Mouse (Mus musculus) testis, adult 2 months (tissue): ENCODE measurements at regions not wholly inside any gene's neighbourhood (a gene's known extent, or its start where the extent isn't known, plus 50 kb on each side); places are given as distances from the start of the nearest gene placed in this dataset.
A peak's percentile ranks its signal among the peaks of the same experiment; 100 is the strongest.

Source experiments
- H3K27ac ChIP-seq: fragments of 200-500 bp; 2 replicates; pipeline ENCODE4 v1.5.1; 2012; ENCODE audit warnings: low read depth, low read length; ENCODE audit not compliant: control insufficient read depth, insufficient read depth
- H3K27me3 ChIP-seq: fragments of 200-500 bp; 2 replicates; pipeline ENCODE4 v1.6.1; 2012; ENCODE audit warnings: mild to moderate bottlenecking, low read length, moderate library complexity; ENCODE audit not compliant: control insufficient read depth, insufficient read depth
- H3K36me3 ChIP-seq: fragments of 200-500 bp; 2 replicates; pipeline ENCODE4 v1.6.1; 2012; ENCODE audit warnings: mild to moderate bottlenecking, low read length; ENCODE audit not compliant: control insufficient read depth, insufficient read depth
- H3K4me1 ChIP-seq: fragments of 200-500 bp; 2 replicates; pipeline ENCODE4 v1.6.1; 2012; ENCODE audit warnings: low read length; ENCODE audit not compliant: control insufficient read depth, insufficient read depth
- H3K4me3 ChIP-seq: fragments of 200-500 bp; 2 replicates; pipeline ENCODE4 v1.5.1; 2012; ENCODE audit warnings: low read depth, mild to moderate bottlenecking, low read length, moderate library complexity, mixed read lengths; ENCODE audit not compliant: control insufficient read depth
- CTCF ChIP-seq: fragments of 200-500 bp; IDR thresholded peaks from 2 replicates; pipeline ENCODE4 v1.5.1; 2012; ENCODE audit warnings: low read depth, mild to moderate bottlenecking, inconsistent platforms, low read length, moderate library complexity; ENCODE audit not compliant: control insufficient read depth, insufficient read depth, insufficient replicate concordance
- POLR2A ChIP-seq: fragments of 200-500 bp; IDR thresholded peaks from 2 replicates; pipeline ENCODE4 v1.6.1; 2012; ENCODE audit warnings: low read depth, mild to moderate bottlenecking, inconsistent platforms, low read length, moderate library complexity; ENCODE audit not compliant: control insufficient read depth

DNA sequence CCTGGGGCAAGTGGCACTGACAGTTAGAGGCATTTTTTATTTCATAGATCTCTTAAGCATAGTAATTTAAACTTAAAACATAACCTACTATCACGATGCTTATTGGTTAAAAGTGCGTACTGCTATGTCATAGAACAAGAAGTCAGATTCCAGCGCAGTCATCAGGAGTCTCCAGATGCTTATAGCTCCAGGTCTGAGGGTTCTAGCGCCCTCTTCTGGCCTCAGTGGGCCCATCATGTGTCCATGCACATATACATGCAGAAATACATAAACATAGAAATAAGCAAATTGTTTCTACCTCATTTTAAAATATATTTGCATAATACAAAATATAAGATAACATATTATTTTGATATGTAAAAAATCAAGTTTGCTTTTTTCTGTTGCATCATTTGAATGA lies 1002.8 kb upstream of the Adgrl2 start:
- no peaks in the 10 kb centered on the region for H3K27me3 ChIP-seq
- no peak for TF ChIP-seq POLR2A
- TF ChIP-seq CTCF = peak; percentile 56; the same call in 1 of the 2 replicates
- no peak overlapping the region for H3K27ac ChIP-seq
- H3K4me3 ChIP-seq = no peak overlapping the region
- H3K4me1 ChIP-seq = no peaks in the 10 kb centered on the region
- no peaks in the 10 kb centered on the region for H3K36me3 ChIP-seq

DNA sequence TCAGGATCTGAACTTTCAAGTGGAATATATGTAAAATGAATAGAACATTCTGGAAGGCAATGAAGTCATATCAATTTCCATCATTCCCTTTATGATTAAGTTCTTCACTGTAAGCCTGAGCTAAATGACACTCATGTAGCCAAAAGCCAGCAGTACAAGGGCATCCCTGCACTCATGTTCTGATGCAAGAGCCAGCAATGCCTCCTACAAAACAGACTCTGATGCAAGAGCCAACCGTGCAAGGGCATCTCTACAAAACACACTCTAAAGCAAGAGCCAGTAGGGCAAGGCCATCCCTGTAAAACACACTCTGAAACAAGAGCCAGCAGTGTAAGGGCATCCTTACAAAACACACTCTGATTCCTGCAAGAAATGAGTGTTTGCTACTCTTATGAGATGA lies 997.4 kb upstream of the Adgrl2 start:
- Histone ChIP-seq H3K27me3 (no peaks in the 10 kb centered on the region), H3K36me3 (no peaks in the 10 kb centered on the region), H3K27ac (no peak overlapping the region), H3K4me3 (no peak overlapping the region), H3K4me1 (no peaks in the 10 kb centered on the region)
- TF ChIP-seq POLR2A (no peak), CTCF (no peak)

DNA sequence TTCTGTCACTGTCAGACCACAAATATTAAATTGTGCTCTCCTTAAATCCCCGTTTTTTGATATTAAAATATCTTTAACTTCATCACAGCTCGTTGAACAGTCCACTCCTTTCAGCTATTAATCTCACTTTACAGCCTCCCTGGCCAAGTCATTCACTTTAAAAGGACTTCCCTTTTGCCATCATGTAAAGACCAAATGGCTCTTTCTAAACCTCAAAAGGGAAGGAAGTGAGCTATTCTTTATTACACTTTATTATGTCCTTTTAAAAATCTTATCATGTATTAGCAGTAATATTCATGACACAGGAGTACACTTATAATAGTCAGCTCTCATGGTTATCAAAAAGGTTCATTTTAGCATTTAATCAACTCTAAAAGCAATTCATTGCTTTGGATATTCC lies 966.6 kb upstream of the Adgrl2 start:
- Histone ChIP-seq H3K27ac (no peak overlapping the region), H3K27me3 (no peaks in the 10 kb centered on the region), H3K4me1 (no peaks in the 10 kb centered on the region), H3K36me3 (no peaks in the 10 kb centered on the region), H3K4me3 (no peak overlapping the region)
- no peak for TF ChIP-seq POLR2A
- TF ChIP-seq CTCF = no peak

GRCm38 (mm10) chr3:149936197-149936596 lies 945.8 kb upstream of the Adgrl2 start:
- Histone ChIP-seq H3K4me3 (no peak overlapping the region), H3K27me3 (no peaks in the 10 kb centered on the region)
- TF ChIP-seq CTCF = no peak

DNA sequence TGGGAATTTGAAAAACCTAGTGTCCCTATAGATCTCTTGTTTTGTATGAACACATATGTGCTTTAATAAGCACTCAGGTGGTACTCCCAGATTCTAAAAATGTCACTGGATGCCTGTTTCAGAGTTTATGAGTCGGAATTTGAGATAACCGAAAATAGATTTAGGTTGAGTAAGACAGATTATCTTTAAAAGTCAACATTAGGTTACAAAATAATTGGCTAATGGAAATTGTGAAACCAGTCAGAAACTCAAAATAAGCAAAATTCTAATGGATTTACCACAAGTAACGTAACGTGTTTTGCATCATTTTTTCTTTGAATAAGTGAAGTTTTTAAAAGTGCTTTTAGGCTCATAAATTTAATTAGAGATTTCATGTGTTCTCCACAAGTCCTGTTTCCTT lies 944.5 kb upstream of the Adgrl2 start:
- H3K27me3 ChIP-seq = no peaks in the 10 kb centered on the region
- no peaks in the 10 kb centered on the region for H3K36me3 ChIP-seq
- H3K4me3 ChIP-seq = no peak overlapping the region
- TF ChIP-seq CTCF (no peak), POLR2A (no peak)
- no peaks in the 10 kb centered on the region for H3K4me1 ChIP-seq
- no peak overlapping the region for H3K27ac ChIP-seq

More at GRCm38 (mm10) chr3:149936197-149936596, 945.8 kb upstream of the Adgrl2 start:
- H3K27ac ChIP-seq = no peak overlapping the region
- H3K4me1 ChIP-seq = no peaks in the 10 kb centered on the region
- H3K36me3 ChIP-seq = no peaks in the 10 kb centered on the region

- no peaks in the 10 kb centered on the region for H3K27me3 ChIP-seq
- H3K4me1 ChIP-seq = no peaks in the 10 kb centered on the region
- no peak overlapping the region for H3K4me3 ChIP-seq
- no peaks in the 10 kb centered on the region for H3K36me3 ChIP-seq
- no peak overlapping the region for H3K27ac ChIP-seq
- no peak for TF ChIP-seq CTCF
- TF ChIP-seq POLR2A = no peak
Measured at GRCm38 (mm10) chr3:149928456-149929360, 938.4 kb upstream of the Adgrl2 start.

DNA sequence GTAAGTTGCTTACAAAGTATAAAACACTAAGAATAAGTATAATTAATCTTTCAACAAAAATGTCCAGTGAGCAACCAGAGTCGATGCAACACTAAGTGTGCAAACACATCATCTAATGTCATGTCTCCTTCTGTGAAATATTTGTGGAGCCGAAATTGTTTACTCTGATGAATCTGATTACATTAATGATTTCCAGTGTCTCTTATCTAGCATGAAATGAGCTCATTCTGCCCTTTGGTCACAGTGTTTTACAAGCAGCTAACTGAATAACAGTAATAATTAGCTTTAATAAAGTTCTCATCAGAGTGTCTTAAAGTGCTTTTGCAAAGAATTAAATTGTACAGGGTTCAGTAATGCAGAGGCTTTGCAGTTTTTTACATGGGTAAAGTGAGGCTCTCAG lies 929.9 kb upstream of the Adgrl2 start:
- no peak overlapping the region for H3K4me3 ChIP-seq
- H3K27ac ChIP-seq = no peak overlapping the region
- no peaks in the 10 kb centered on the region for H3K36me3 ChIP-seq
- H3K27me3 ChIP-seq = no peaks in the 10 kb centered on the region
- no peak for TF ChIP-seq POLR2A
- no peak for TF ChIP-seq CTCF
- no peaks in the 10 kb centered on the region for H3K4me1 ChIP-seq

GRCm38 (mm10) chr3:149918201-149918600 lies 927.8 kb upstream of the Adgrl2 start:
- H3K36me3 ChIP-seq = no peaks in the 10 kb centered on the region
- H3K27ac ChIP-seq = no peak overlapping the region
- H3K4me1 ChIP-seq = no peaks in the 10 kb centered on the region
- TF ChIP-seq CTCF = no peak
- no peaks in the 10 kb centered on the region for H3K27me3 ChIP-seq
- no peak overlapping the region for H3K4me3 ChIP-seq
